Comparison of ENCODE assay signal across 9 mouse cellular contexts in the genomic region with DNA sequence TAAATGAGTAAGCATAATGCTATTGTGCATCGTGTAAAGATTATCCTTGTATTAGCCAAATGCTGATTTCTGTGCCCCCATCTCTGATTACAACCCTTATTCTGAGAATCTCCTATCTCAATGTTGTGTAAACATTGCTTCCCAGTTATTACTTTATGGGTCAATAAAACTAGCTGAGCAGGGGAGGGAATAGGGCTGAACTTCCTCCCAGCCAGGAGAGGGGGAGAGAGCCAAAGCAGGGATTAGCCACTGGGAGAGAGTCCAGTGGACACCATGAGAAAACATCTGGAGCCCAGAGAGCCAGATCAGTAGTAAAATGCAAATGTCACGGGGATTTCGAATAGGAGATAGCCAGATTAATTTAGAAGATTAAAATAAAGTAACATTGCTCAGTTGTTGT.
"Had no signal": no experiment of that assay in that cellular context is flagged by ENCODE, and none has a peak within 500 bp of the region (broad histone marks: within the 10 kb centered on the region; RNA-seq: fewer than 3 reads in every experiment).

No protein-coding gene starts in this region.

- DNase-seq: kidney, adult 2 months; kidney, postnatal 14 days; layer of hippocampus, postnatal 36 days; liver, embryonic 13.5 days; lung, adult 18-20 months; right cerebral cortex, adult 18-20 months; right cerebral cortex, postnatal 25 days; thymus, adult 2 months; thymus, postnatal 25 days had no signal
